Mouse (Mus musculus) liver, postnatal 0 days (tissue): ENCODE measurements around the gene Hist1h1t. TPM values are rescaled to one million over a fixed set of nuclear protein-coding genes. Genes with fewer than 3 reads are reported as not detected.
A peak's percentile ranks its signal among the peaks of the same experiment; 100 is the strongest.

ENCODE experiments used
- ATAC-seq: fragments of 200-750 bp; cut with Nextera tagmentation; 2 replicates; pipeline ENCODE4 v1.8.0; 2017; ENCODE audit warnings: mild to moderate bottlenecking, moderate library complexity
- DNase-seq: peaks from one replicate; pipeline ENCODE4 v3.0.0-alpha.2; 2016
- H3K27ac ChIP-seq: fragments of 300-500 bp; sonication (generic); 2 replicates; pipeline ENCODE4 v1.5.1; 2014; ENCODE audit warnings: antibody characterized with exemption, moderate library complexity, mild to moderate bottlenecking, low read depth
- H3K27me3 ChIP-seq: fragments of 300-500 bp; sonication (generic); 2 replicates; pipeline ENCODE4 v1.6.1; 2014; ENCODE audit warnings: low read length, control low read depth, mixed read lengths; ENCODE audit not compliant: insufficient read depth
- H3K36me3 ChIP-seq: fragments of 300-500 bp; sonication (generic); replicated peaks from 2 replicates; pipeline ENCODE4 v1.6.1; 2014; ENCODE audit warnings: mild to moderate bottlenecking, control low read depth, low read length, moderate library complexity, mixed read lengths; ENCODE audit not compliant: insufficient read depth
- H3K4me1 ChIP-seq: fragments of 300-500 bp; sonication (generic); 2 replicates; pipeline ENCODE4 v1.6.1; 2014; ENCODE audit warnings: antibody characterized with exemption, mild to moderate bottlenecking, control low read depth; ENCODE audit not compliant: insufficient read depth
- H3K4me2 ChIP-seq: fragments of 300-500 bp; sonication (generic); 2 replicates; pipeline ENCODE4 v1.6.1; 2014; ENCODE audit warnings: low read depth, mild to moderate bottlenecking, low read length, moderate library complexity, mixed read lengths
- H3K4me3 ChIP-seq: fragments of 300-500 bp; sonication (generic); 2 replicates; pipeline ENCODE4 v1.5.1; 2014; ENCODE audit warnings: low read depth, low read length
- H3K9ac ChIP-seq: fragments of 300-500 bp; sonication (generic); replicated peaks from 2 replicates; pipeline ENCODE4 v1.6.1; 2014; ENCODE audit warnings: mild to moderate bottlenecking, moderate library complexity
- H3K9me3 ChIP-seq: fragments of 300-500 bp; sonication (generic); 2 replicates; pipeline ENCODE4 v1.6.1; 2016; ENCODE audit warnings: mild to moderate bottlenecking, control low read depth, low read length, mixed read lengths
- CTCF ChIP-seq: sonication (generic); IDR thresholded peaks from 2 replicates; pipeline ENCODE4 v1.5.1; 2016; ENCODE audit warnings: antibody characterized with exemption, low read depth
- EP300 ChIP-seq: IDR thresholded peaks from 2 replicates; pipeline ENCODE4 v1.6.1; 2016; ENCODE audit warnings: antibody characterized with exemption, low read depth, mild to moderate bottlenecking
- WGBS: fragments of 180-500 bp; shearing (Covaris S2); extraction: QIAGEN DNeasy Blood & Tissue Kit; methylation state at CpG from one replicate; pipeline ENCODE4 v1.1.7; 2014; ENCODE audit not compliant: insufficient replicate concordance; 5-methylcytosine and 5-hydroxymethylcytosine counted together
- microRNA-seq: library from miRNA; unstranded; fragments of <30 nt; microRNA quantifications from one replicate; pipeline ENCODE4, GENCODE M21; 2016
- polyA plus RNA-seq: library from polyadenylated mRNA; unstranded; fragments of >200 nt; fragmentation: Nextera tagmentation; extraction: Ambion mirVana; gene quantifications from 2 replicates; pipeline ENCODE4 v1.2.1, GENCODE M21; 2015

Hist1h1t gene
- polyA plus RNA-seq, 1 experiment from 2014 or later, result not detected

DNA sequence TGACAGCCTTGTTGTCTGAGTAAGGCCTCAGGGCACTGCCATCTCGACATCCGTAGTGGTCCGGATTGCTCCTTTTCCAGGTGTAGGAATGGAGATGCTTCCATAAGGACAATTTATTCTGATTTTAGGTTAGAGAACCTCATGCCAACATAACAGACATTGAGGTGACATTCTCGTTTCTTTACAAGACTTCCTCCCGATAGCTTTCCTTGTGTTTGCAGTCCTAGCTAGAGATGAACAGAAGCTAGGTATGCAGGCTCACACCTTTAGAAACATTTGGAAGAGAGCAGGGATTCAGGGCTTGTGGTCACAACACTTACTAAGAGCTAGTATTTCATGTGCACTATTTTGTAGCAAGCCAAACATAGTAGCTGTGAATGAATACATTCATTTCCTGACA, 47.6 kb downstream of the Hist1h1t start:
- Histone ChIP-seq H3K36me3 (no peaks in the 10 kb centered on the region), H3K4me3 (peak overlapping the region; percentile 13; the same call in 1 of the 2 replicates), H3K9me3 (no peaks in the 10 kb centered on the region), H3K9ac (no peak overlapping the region), H3K4me2 (peak overlapping the region; percentile 46; the same call in 1 of the 2 replicates), H3K4me1 (peaks cover 5% of the 10 kb centered on the region), H3K27ac (peak overlapping the region; percentile 66), H3K27me3 (no peaks in the 10 kb centered on the region)
- ATAC-seq (no peak), DNase-seq (no peak)
- WGBS, result 85% methylated on average over 5 of the region's 5 CpGs
- no peak for TF ChIP-seq EP300
- TF ChIP-seq CTCF, result no peak

DNA sequence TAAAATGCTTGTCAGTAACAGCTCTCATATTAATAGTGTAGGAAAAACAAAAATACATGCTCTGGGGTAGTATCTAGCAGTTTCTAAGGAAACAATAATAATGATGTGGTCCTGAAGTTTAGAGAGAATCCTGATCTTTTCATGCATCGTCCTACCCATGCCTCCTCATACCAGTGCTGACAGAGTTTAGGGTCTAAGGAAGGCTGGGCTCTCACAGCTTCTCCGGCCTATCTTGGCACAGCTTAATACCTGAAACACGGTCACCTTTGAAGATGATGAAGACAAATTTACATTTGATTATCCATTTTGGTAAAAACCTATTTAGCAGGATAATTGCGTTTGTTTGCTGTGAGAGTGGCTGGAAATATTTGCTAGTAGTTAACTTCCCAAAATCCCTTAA, 48.3 kb downstream of the Hist1h1t start:
- DNase-seq, result no peak
- no peak for ATAC-seq

DNA sequence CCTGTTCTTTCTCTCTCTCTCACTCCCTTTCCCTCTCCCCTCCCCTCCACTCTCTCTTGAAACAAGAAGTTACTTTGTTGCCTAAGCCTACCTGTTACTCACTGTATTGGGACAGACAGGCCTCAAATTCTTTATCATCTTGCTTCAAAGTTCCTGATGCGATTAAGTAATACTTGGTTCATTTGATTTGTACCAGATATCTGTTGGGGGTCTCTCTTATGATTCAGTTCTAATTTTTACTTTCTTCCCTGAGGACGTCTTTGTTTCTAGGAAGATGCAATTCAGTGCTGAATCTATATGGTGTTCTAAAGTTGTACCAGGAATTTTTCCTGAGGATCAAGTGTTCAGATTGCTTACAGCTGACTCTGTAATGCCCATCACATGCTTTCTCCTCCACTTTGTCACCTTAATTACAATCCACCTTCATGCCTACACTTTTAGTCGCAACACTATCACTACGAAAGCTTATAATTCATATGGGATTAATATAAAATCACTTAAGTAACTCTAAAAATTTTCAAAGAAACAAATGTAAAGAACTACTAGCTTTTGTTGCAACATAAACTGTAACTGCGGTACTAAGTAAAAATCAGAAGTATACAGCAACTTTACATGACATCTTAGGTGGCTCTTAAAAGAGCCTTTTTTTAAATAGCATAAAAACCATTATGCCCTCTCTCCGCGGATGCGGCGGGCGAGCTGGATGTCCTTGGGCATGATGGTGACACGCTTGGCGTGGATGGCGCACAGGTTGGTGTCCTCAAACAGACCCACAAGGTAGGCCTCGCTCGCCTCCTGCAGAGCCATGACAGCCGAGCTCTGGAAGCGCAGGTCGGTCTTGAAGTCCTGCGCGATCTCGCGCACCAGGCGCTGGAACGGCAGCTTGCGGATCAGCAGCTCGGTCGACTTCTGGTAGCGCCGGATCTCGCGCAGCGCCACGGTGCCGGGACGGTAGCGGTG, 49.1 kb downstream of the Hist1h1t start:
- no peaks in the 10 kb centered on the region for H3K27me3 ChIP-seq
- H3K36me3 ChIP-seq, result no peaks in the 10 kb centered on the region
- no peak for ATAC-seq

More for the DNA sequence above, 48.3 kb downstream of the Hist1h1t start:
- peak overlapping the region; percentile 53 for H3K9ac ChIP-seq
- peak overlapping the region; percentile 51 for H3K4me3 ChIP-seq
- H3K9me3 ChIP-seq, result no peaks in the 10 kb centered on the region
- no peaks in the 10 kb centered on the region for H3K27me3 ChIP-seq
- no peaks in the 10 kb centered on the region for H3K36me3 ChIP-seq
- H3K4me2 ChIP-seq, result peak overlapping the region; percentile 65
- 56% methylated on average over 4 of the region's 4 CpGs for WGBS
- no peak for TF ChIP-seq EP300
- no peak for TF ChIP-seq CTCF
- H3K27ac ChIP-seq, result peak overlapping the region; percentile 99
- peaks cover 10% of the 10 kb centered on the region for H3K4me1 ChIP-seq

GRCm38 (mm10) chr13:23745381-23746161, 50.0 kb downstream of the Hist1h1t start, which contains the start of gene Hist1h3c:
Gene Hist1h3c (minus strand): TSS chr13:23745602.
- peak within 1 kb of the TSS; percentile 53 for H3K9ac ChIP-seq
- H3K27me3 ChIP-seq, result no peaks in the 10 kb centered on the region
- no peaks in the 10 kb centered on the region for H3K36me3 ChIP-seq
- H3K9me3 ChIP-seq, result no peaks in the 10 kb centered on the region
- ATAC-seq (peak; percentile 49), DNase-seq (peak; percentile 87)
- TF ChIP-seq CTCF (no peak), EP300 (no peak; the same call in none of the 2 replicates)
- under 1% methylated on average over 28 of the region's 28 CpGs for WGBS
- H3K4me1 ChIP-seq, result peaks cover 10% of the 10 kb centered on the region
- peak within 1 kb of the TSS; percentile 99 for H3K27ac ChIP-seq
- H3K4me3 ChIP-seq, result peak within 1 kb of the TSS; percentile 51
- H3K4me2 ChIP-seq, result peak within 1 kb of the TSS; percentile 65

More for the DNA sequence above, 49.1 kb downstream of the Hist1h1t start:
- 3% methylated on average over 13 of the region's 36 CpGs for WGBS
- H3K27ac ChIP-seq, result peak overlapping the region; percentile 99
- H3K4me3 ChIP-seq, result peak overlapping the region; percentile 51
- peak overlapping the region; percentile 53 for H3K9ac ChIP-seq
- peak overlapping the region; percentile 65 for H3K4me2 ChIP-seq
- H3K4me1 ChIP-seq, result peaks cover 10% of the 10 kb centered on the region
- peak; percentile 10; the same call in 1 of the 2 replicates for TF ChIP-seq EP300
- no peak for TF ChIP-seq CTCF
- H3K9me3 ChIP-seq, result no peaks in the 10 kb centered on the region
- DNase-seq, result no peak

Small RNA genes lying within 50 kb of the gene (microRNA-seq; reads per million reads assigned to microRNA genes)
- gene Gm44314 (not detected), gene Gm44350 (not detected)

Other genes with a start within 250 kb of the Hist1h1t start
- 0.92 and 0.96 TPM in 2 replicates for gene Btn1a1, start 229.9 kb upstream of the Hist1h1t start, polyA plus RNA-seq
- not detected in 2 replicates for gene Btn2a2, start 207.0 kb upstream of the Hist1h1t start, polyA plus RNA-seq
- 7.2 and 7.5 TPM in 2 replicates for gene Hist1h4h, start 164.8 kb upstream of the Hist1h1t start, polyA plus RNA-seq
- 9.7 and 9.8 TPM in 2 replicates for gene Hist1h2af, start 161.9 kb upstream of the Hist1h1t start, polyA plus RNA-seq
- 3.7 and 6.3 TPM in 2 replicates for gene Hist1h3g, start 160.4 kb upstream of the Hist1h1t start, polyA plus RNA-seq
- gene Hist1h2bh, start 152.4 kb upstream of the Hist1h1t start, polyA plus RNA-seq, result 0.58 and 0.64 TPM in 2 replicates
- 1.3 and 1.5 TPM in 2 replicates for gene Hist1h3f, start 151.8 kb upstream of the Hist1h1t start, polyA plus RNA-seq
- 1.1 and 1.2 TPM in 2 replicates for gene Hist1h4f, start 144.2 kb upstream of the Hist1h1t start, polyA plus RNA-seq
- gene Hist1h1d, start 142.6 kb upstream of the Hist1h1t start, polyA plus RNA-seq, result 0.43 and 0.51 TPM in 2 replicates
- 3.6 and 4.6 TPM in 2 replicates for gene Hist1h3e, start 133.4 kb upstream of the Hist1h1t start, polyA plus RNA-seq
- 62.4 and 66.0 TPM in 2 replicates for gene Hist1h2ae, start 124.6 kb upstream of the Hist1h1t start, polyA plus RNA-seq
- gene Hist1h2bg, start 124.4 kb upstream of the Hist1h1t start, polyA plus RNA-seq, result 6.1 and 7.8 TPM in 2 replicates
- gene Hist1h2bf, start 121.6 kb upstream of the Hist1h1t start, polyA plus RNA-seq, result 2.9 and 5.8 TPM in 2 replicates
- gene Hist1h2ad, start 121.4 kb upstream of the Hist1h1t start, polyA plus RNA-seq, result 2.0 and 2.6 TPM in 2 replicates
- gene Hist1h3d, start 120.1 kb upstream of the Hist1h1t start, polyA plus RNA-seq, result 4.7 and 5.8 TPM in 2 replicates
- 89.1 and 94.3 TPM in 2 replicates for gene Hist1h4d, start 114.2 kb upstream of the Hist1h1t start, polyA plus RNA-seq
- 0.49 and 0.51 TPM in 2 replicates for gene Hist1h2be, start 74.7 kb upstream of the Hist1h1t start, polyA plus RNA-seq
- gene Hist1h1e, start 73.3 kb upstream of the Hist1h1t start, polyA plus RNA-seq, result 13.3 and 16.0 TPM in 2 replicates
- 0.86 and 0.88 TPM in 2 replicates for gene Hist1h2ac, start 11.9 kb upstream of the Hist1h1t start, polyA plus RNA-seq
- 168 and 180 TPM in 2 replicates for gene Hist1h2bc, start 11.6 kb upstream of the Hist1h1t start, polyA plus RNA-seq
- gene Hist1h4c, start 2.6 kb downstream of the Hist1h1t start, polyA plus RNA-seq, result 6.2 and 6.5 TPM in 2 replicates
- gene Hfe, start 15.0 kb downstream of the Hist1h1t start, polyA plus RNA-seq, result 24.0 and 25.1 TPM in 2 replicates
- gene Hist1h1c, start 43.0 kb downstream of the Hist1h1t start, polyA plus RNA-seq, result 69.6 and 74.1 TPM in 2 replicates
- 2.8 and 3.5 TPM in 2 replicates for gene Hist1h3c, start 49.8 kb downstream of the Hist1h1t start, polyA plus RNA-seq
- gene Hist1h2bb, start 50.9 kb downstream of the Hist1h1t start, polyA plus RNA-seq, result 1.6 and 2.7 TPM in 2 replicates
- gene Hist1h2ab, start 55.3 kb downstream of the Hist1h1t start, polyA plus RNA-seq, result 46.5 and 47.4 TPM in 2 replicates
- gene Hist1h3b, start 56.5 kb downstream of the Hist1h1t start, polyA plus RNA-seq, result 10.2 and 16.0 TPM in 2 replicates
- 2.5 and 3.2 TPM in 2 replicates for gene Hist1h4b, start 61.2 kb downstream of the Hist1h1t start, polyA plus RNA-seq
- gene Hist1h4a, start 65.4 kb downstream of the Hist1h1t start, polyA plus RNA-seq, result 0.40 and 0.49 TPM in 2 replicates
- 6.1 and 7.5 TPM in 2 replicates for gene Hist1h3a, start 66.6 kb downstream of the Hist1h1t start, polyA plus RNA-seq
- gene Hist1h1a, start 67.9 kb downstream of the Hist1h1t start, polyA plus RNA-seq, result 2.8 and 4.6 TPM in 2 replicates
- not detected in 2 replicates for gene Trim38, start 74.1 kb downstream of the Hist1h1t start, polyA plus RNA-seq
- gene Slc17a2, start 111.2 kb downstream of the Hist1h1t start, polyA plus RNA-seq, result 37.0 and 39.8 TPM in 2 replicates
- 4.8 and 6.0 TPM in 2 replicates for gene Slc17a3, start 143.6 kb downstream of the Hist1h1t start, polyA plus RNA-seq
- gene Slc17a1, start 171.9 kb downstream of the Hist1h1t start, polyA plus RNA-seq, result 1.0 and 1.2 TPM in 2 replicates
- gene Slc17a4, start 219.2 kb downstream of the Hist1h1t start, polyA plus RNA-seq, result 1.1 and 2.0 TPM in 2 replicates
- gene Hist1h2ba, start 238.3 kb downstream of the Hist1h1t start, polyA plus RNA-seq, result not detected in 2 replicates
- not detected in 2 replicates for gene Hist1h2aa, start 238.6 kb downstream of the Hist1h1t start, polyA plus RNA-seq